Mouse (Mus musculus) fibroblast of lung, adult 2 months (primary cell): ENCODE measurements around the gene Gm21209.
"Not testable (repeated sequence)": the region's sequence is repeated elsewhere in the genome, so short reads cannot be mapped to it uniquely, and the experiment has no call there.

Source experiments
- DNase-seq: peaks from one replicate; pipeline ENCODE4 v3.0.0-alpha.2; 2011; ENCODE audit warnings: low read depth

Gene Gm21209

DNA sequence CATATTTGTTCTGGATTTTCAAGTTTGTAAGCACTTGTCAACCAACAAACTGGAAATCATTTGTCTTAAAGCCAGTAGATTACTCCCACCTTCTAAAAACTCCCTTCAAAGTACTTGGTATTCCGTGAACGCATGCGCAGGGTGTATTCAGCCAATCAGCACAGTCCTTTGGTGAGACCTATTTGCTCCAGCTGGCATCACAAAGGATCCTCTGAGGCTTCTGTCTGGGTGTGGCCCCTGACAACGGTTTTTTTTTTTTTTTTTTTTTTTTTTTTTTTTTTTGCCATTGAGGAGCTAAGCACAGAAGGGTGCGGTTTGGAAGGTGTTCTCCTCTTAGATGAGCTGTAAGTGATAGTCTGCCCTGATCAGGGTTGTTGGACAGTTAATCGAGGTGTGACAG, at the start of gene Gm21209:
TSS of gene Gm21209 (plus strand) at position 301 of the 400 bp plus-strand sequence.
- DNase-seq = not testable (repeated sequence)
